Mouse (Mus musculus): ENCODE measurements around the gene Lrrc55. TPM values are rescaled to one million over a fixed set of nuclear protein-coding genes. Genes with fewer than 3 reads are reported as not detected.

Gene Lrrc55
- total and polyA plus RNA-seq, 3 experiments, result not detected

- Histone ChIP-seq H3K4me3 (ENCODE audit: control insufficient read depth in 1 of 2, insufficient read depth in 1 of 2, low read depth in 2 of 2, low read length in 2 of 2) (no peak overlapping the region), H3K27me3 (ENCODE audit: control insufficient read depth in 1 of 2, insufficient read depth in 2 of 2, low read length in 2 of 2) (peaks cover 11 to 15% of the 10 kb centered on the region in 2 experiments; a peak in 3 of 4 replicates), H3K9ac (ENCODE audit: control insufficient read depth, low read depth, low read length, poor library complexity, severe bottlenecking) (no peak overlapping the region), H3K27ac (ENCODE audit: control insufficient read depth, low read depth, low read length) (no peak overlapping the region), H3K9me3 (replicated peaks; ENCODE audit: insufficient read depth, low read length) (no peaks in the 10 kb centered on the region), H3K36me3 (ENCODE audit: control insufficient read depth in 1 of 2, insufficient read depth in 2 of 2, low read length in 2 of 2) (no peaks in the 10 kb centered on the region), H3K4me1 (ENCODE audit: control insufficient read depth in 1 of 2, insufficient read depth in 2 of 2, low read length in 2 of 2) (no peaks in the 10 kb centered on the region), H3K79me2 (ENCODE audit: control insufficient read depth, insufficient read depth, low read length, poor library complexity) (no peaks in the 10 kb centered on the region)
- no peak for TF ChIP-seq USF2 (IDR thresholded peaks at IDR 0.05; ENCODE audit: borderline replicate concordance in 1 of 2, insufficient read depth in 1 of 2, low read depth in 1 of 2, low read length in 2 of 2)
- TF ChIP-seq ELF1 (IDR thresholded peaks at IDR 0.05; ENCODE audit: low read depth, low read length), result no peak
- no peak for TF ChIP-seq POLR2AphosphoS2 (IDR thresholded peaks at IDR 0.05; ENCODE audit: low read length)
- DNase-seq (ENCODE audit: low read depth, low spot score), result no peak
Measured at GRCm38 (mm10) chr2:85161638-85162093, 35.3 kb downstream of the Lrrc55 start.

- Histone ChIP-seq H3K4me3 (ENCODE audit: control insufficient read depth in 1 of 2, insufficient read depth in 1 of 2, low read depth in 2 of 2, low read length in 2 of 2) (no peak overlapping the region), H3K27ac (ENCODE audit: control insufficient read depth, low read depth, low read length) (no peak overlapping the region), H3K36me3 (ENCODE audit: control insufficient read depth in 1 of 2, insufficient read depth in 2 of 2, low read length in 2 of 2) (no peaks in the 10 kb centered on the region), H3K27me3 (ENCODE audit: control insufficient read depth in 1 of 2, insufficient read depth in 2 of 2, low read length in 2 of 2) (peaks cover 11 to 15% of the 10 kb centered on the region in 2 experiments; a peak in 3 of 4 replicates), H3K9ac (ENCODE audit: control insufficient read depth, low read depth, low read length, poor library complexity, severe bottlenecking) (no peak overlapping the region), H3K79me2 (ENCODE audit: control insufficient read depth, insufficient read depth, low read length, poor library complexity) (no peaks in the 10 kb centered on the region), H3K4me1 (ENCODE audit: control insufficient read depth in 1 of 2, insufficient read depth in 2 of 2, low read length in 2 of 2) (no peaks in the 10 kb centered on the region), H3K9me3 (replicated peaks; ENCODE audit: insufficient read depth, low read length) (no peaks in the 10 kb centered on the region)
- no peak for DNase-seq (ENCODE audit: low read depth, low spot score)
- no peak for TF ChIP-seq NRF1 (IDR thresholded peaks at IDR 0.05; ENCODE audit: insufficient read depth, low read depth, low read length, poor library complexity, severe bottlenecking)
- TF ChIP-seq POLR2A (IDR thresholded peaks at IDR 0.05; ENCODE audit: control insufficient read depth in 1 of 2, insufficient read depth in 1 of 2, low read depth in 1 of 2, low read length in 2 of 2, poor library complexity in 1 of 2), result no peak
- no peak for TF ChIP-seq TAL1 (IDR thresholded peaks at IDR 0.05; ENCODE audit: low read length)
- TF ChIP-seq E2F4 (IDR thresholded peaks at IDR 0.05; ENCODE audit: borderline replicate concordance, low read depth, low read length), result no peak
Measured at GRCm38 (mm10) chr2:85160901-85161637, 35.9 kb downstream of the Lrrc55 start.

GRCm38 (mm10) chr2:85157382-85157781 lies 39.6 kb downstream of the Lrrc55 start:
- no peak for DNase-seq (ENCODE audit: low read depth, low spot score)
- Histone ChIP-seq H3K27me3 (ENCODE audit: control insufficient read depth in 1 of 2, insufficient read depth in 2 of 2, low read length in 2 of 2) (peaks cover 11 to 15% of the 10 kb centered on the region in 2 experiments), H3K9me3 (replicated peaks; ENCODE audit: insufficient read depth, low read length) (no peaks in the 10 kb centered on the region), H3K4me1 (ENCODE audit: control insufficient read depth in 1 of 2, insufficient read depth in 2 of 2, low read length in 2 of 2) (no peaks in the 10 kb centered on the region), H3K36me3 (ENCODE audit: control insufficient read depth in 1 of 2, insufficient read depth in 2 of 2, low read length in 2 of 2) (no peaks in the 10 kb centered on the region), H3K79me2 (ENCODE audit: control insufficient read depth, insufficient read depth, low read length, poor library complexity) (no peaks in the 10 kb centered on the region), H3K9ac (ENCODE audit: control insufficient read depth, low read depth, low read length, poor library complexity, severe bottlenecking) (no peak overlapping the region), H3K27ac (ENCODE audit: control insufficient read depth, low read depth, low read length) (no peak overlapping the region), H3K4me3 (ENCODE audit: control insufficient read depth in 1 of 2, insufficient read depth in 1 of 2, low read depth in 2 of 2, low read length in 2 of 2) (no peak overlapping the region)
- no peak for TF ChIP-seq POLR2A (IDR thresholded peaks at IDR 0.05; ENCODE audit: control insufficient read depth in 1 of 2, insufficient read depth in 1 of 2, low read depth in 1 of 2, low read length in 2 of 2, poor library complexity in 1 of 2)
- no peak for TF ChIP-seq MYB (IDR thresholded peaks at IDR 0.05; ENCODE audit: low read depth, low read length)
- TF ChIP-seq SIN3A (IDR thresholded peaks at IDR 0.05; ENCODE audit: low read length), result no peak
- TF ChIP-seq NELFE (IDR thresholded peaks at IDR 0.05; ENCODE audit: low read depth, low read length), result no peak
- no peak for TF ChIP-seq JUND (IDR thresholded peaks at IDR 0.05; ENCODE audit: low read depth, low read length)
- no peak for TF ChIP-seq BHLHE40 (IDR thresholded peaks at IDR 0.05; ENCODE audit: borderline replicate concordance, low read depth, low read length)
- TF ChIP-seq ZC3H11A (IDR thresholded peaks at IDR 0.05; ENCODE audit: low read depth, low read length), result no peak
- TF ChIP-seq TCF12 (IDR thresholded peaks at IDR 0.05; ENCODE audit: low read depth, low read length), result no peak
- TF ChIP-seq USF1 (IDR thresholded peaks at IDR 0.05; ENCODE audit: low read depth, low read length), result no peak
- no peak for TF ChIP-seq HCFC1 (IDR thresholded peaks at IDR 0.05; ENCODE audit: low read depth, low read length)
- no peak for TF ChIP-seq CHD1 (IDR thresholded peaks at IDR 0.05; ENCODE audit: low read depth, low read length)
- no peak for TF ChIP-seq RAD21 (IDR thresholded peaks at IDR 0.05; ENCODE audit: low read depth, low read length)
- no peak for TF ChIP-seq CTCF (IDR thresholded peaks at IDR 0.05 in 2 of 3, conservative IDR thresholded peaks at IDR 0.05 in 1 of 3; ENCODE audit: control insufficient read depth in 1 of 3, insufficient read depth in 1 of 3, low read depth in 2 of 3, low read length in 3 of 3, poor library complexity in 1 of 3, severe bottlenecking in 1 of 3)
- TF ChIP-seq MAX (IDR thresholded peaks at IDR 0.05; ENCODE audit: low read length), result no peak
- no peak for TF ChIP-seq KAT2A (conservative IDR thresholded peaks at IDR 0.05; ENCODE audit: low read depth, low read length)
- TF ChIP-seq CHD2 (IDR thresholded peaks at IDR 0.05; ENCODE audit: low read length), result no peak
- no peak for TF ChIP-seq NRF1 (IDR thresholded peaks at IDR 0.05; ENCODE audit: insufficient read depth, low read depth, low read length, poor library complexity, severe bottlenecking)
- no peak for TF ChIP-seq POLR2AphosphoS2 (IDR thresholded peaks at IDR 0.05; ENCODE audit: low read length)
- TF ChIP-seq UBTF (IDR thresholded peaks at IDR 0.05; ENCODE audit: borderline replicate concordance, insufficient read depth, low read depth, low read length), result no peak
- no peak for TF ChIP-seq TBP (IDR thresholded peaks at IDR 0.05; ENCODE audit: low read depth, low read length)
